Mouse (Mus musculus) embryonic facial prominence, embryonic 12.5 days (tissue): Measurements from ENCODE around the gene Ncam1. TPM values are rescaled to one million over a fixed set of nuclear protein-coding genes. Genes with fewer than 3 reads are reported as not detected.

Experiments
- ATAC-seq: fragments of 200-750 bp; cut with Nextera tagmentation; 2 replicates; pipeline ENCODE4 v1.8.0; 2017; ENCODE audit not compliant: insufficient number of reproducible peaks, insufficient read depth, low FRiP score, low TSS enrichment
- H3K27ac ChIP-seq: fragments of 300-500 bp; sonication (generic); 2 replicates; pipeline ENCODE4 v1.5.1; 2016; ENCODE audit warnings: mild to moderate bottlenecking
- H3K27me3 ChIP-seq: fragments of 300-500 bp; sonication (generic); 2 replicates; pipeline ENCODE4 v1.6.1; 2016; ENCODE audit warnings: mild to moderate bottlenecking, moderate library complexity
- H3K36me3 ChIP-seq: fragments of 300-500 bp; sonication (generic); 2 replicates; pipeline ENCODE4 v1.6.1; 2016; ENCODE audit warnings: mild to moderate bottlenecking
- H3K4me1 ChIP-seq: fragments of 300-500 bp; sonication (generic); 2 replicates; pipeline ENCODE4 v1.6.1; 2016
- H3K4me2 ChIP-seq: fragments of 300-500 bp; sonication (generic); replicated peaks from 2 replicates; pipeline ENCODE4 v1.6.1; 2016; ENCODE audit warnings: mild to moderate bottlenecking, moderate library complexity
- H3K4me3 ChIP-seq: fragments of 300-500 bp; sonication (generic); 2 replicates; pipeline ENCODE4 v1.5.1; 2016; ENCODE audit warnings: mild to moderate bottlenecking
- H3K9ac ChIP-seq: fragments of 300-500 bp; sonication (generic); 2 replicates; pipeline ENCODE4 v1.6.1; 2016; ENCODE audit warnings: mild to moderate bottlenecking, moderate library complexity
- H3K9me3 ChIP-seq: fragments of 300-500 bp; sonication (generic); 2 replicates; pipeline ENCODE4 v1.6.1; 2016; ENCODE audit warnings: mild to moderate bottlenecking, moderate library complexity
- WGBS: fragments of 180-500 bp; shearing (Covaris S2); methylation state at CpG from one replicate; pipeline ENCODE4 v1.1.7; 2016; 5-methylcytosine and 5-hydroxymethylcytosine counted together
- polyA plus RNA-seq: library from polyadenylated mRNA; unstranded; fragments of >200 nt; fragmentation: Nextera tagmentation; extraction: Ambion mirVana; gene quantifications from 2 replicates; pipeline ENCODE4 v1.2.1, GENCODE M21; 2016

Ncam1 gene
- 85.4 and 93.3 TPM in 2 replicates for polyA plus RNA-seq

GRCm38 (mm10) chr9:49798806-49799205, at the start of gene Ncam1:
Gene Ncam1 (minus strand): TSS chr9:49798925.
- H3K27ac ChIP-seq: peak within 1 kb of the TSS; percentile 72
- H3K27me3 ChIP-seq: 0 out of 2 replicates have a peak, but pooled peaks cover 6% of the 10 kb centered on the region
- 0% methylated on average over 23 of the region's 23 CpGs for WGBS
- H3K4me2 ChIP-seq: peak within 1 kb of the TSS; percentile 94
- no peaks in the 10 kb centered on the region for H3K9me3 ChIP-seq
- no peaks in the 10 kb centered on the region for H3K36me3 ChIP-seq
- H3K4me1 ChIP-seq: peaks cover 3% of the 10 kb centered on the region; the same call in 1 of the 2 replicates
- peak within 1 kb of the TSS; percentile 67 for H3K9ac ChIP-seq
- ATAC-seq: peak; percentile 72
- peak within 1 kb of the TSS; percentile 67 for H3K4me3 ChIP-seq

GRCm38 (mm10) chr9:49834013-49834412, 35.3 kb upstream of the Ncam1 start:
- no peak overlapping the region for H3K9ac ChIP-seq
- H3K27ac ChIP-seq: no peak overlapping the region
- H3K4me2 ChIP-seq: no peak overlapping the region
- no peak for ATAC-seq
- H3K27me3 ChIP-seq: no peaks in the 10 kb centered on the region
- H3K36me3 ChIP-seq: no peaks in the 10 kb centered on the region
- H3K4me1 ChIP-seq: 0 out of 2 replicates have a peak, but pooled peaks cover 2% of the 10 kb centered on the region
- WGBS: 85% methylated on average over 1 of the region's 1 CpGs
- no peak overlapping the region for H3K4me3 ChIP-seq
- H3K9me3 ChIP-seq: no peaks in the 10 kb centered on the region

- Histone ChIP-seq H3K27me3 (no peaks in the 10 kb centered on the region), H3K4me2 (no peak overlapping the region), H3K4me1 (0 out of 2 replicates have a peak, but pooled peaks cover 2% of the 10 kb centered on the region), H3K36me3 (no peaks in the 10 kb centered on the region), H3K4me3 (no peak overlapping the region), H3K9ac (no peak overlapping the region), H3K27ac (no peak overlapping the region), H3K9me3 (no peaks in the 10 kb centered on the region)
- ATAC-seq: no peak
- 92% methylated on average over 8 of the region's 8 CpGs for WGBS
Measured at GRCm38 (mm10) chr9:49827671-49828070, 28.9 kb upstream of the Ncam1 start.

GRCm38 (mm10) chr9:49816115-49816650, 17.5 kb upstream of the Ncam1 start:
- H3K4me2 ChIP-seq: no peak overlapping the region
- H3K27ac ChIP-seq: peak overlapping the region; percentile 57; the same call in 1 of the 2 replicates
- no peak overlapping the region for H3K9ac ChIP-seq
- H3K27me3 ChIP-seq: no peaks in the 10 kb centered on the region
- H3K9me3 ChIP-seq: no peaks in the 10 kb centered on the region
- H3K36me3 ChIP-seq: no peaks in the 10 kb centered on the region
- 52% methylated on average over 10 of the region's 10 CpGs for WGBS
- ATAC-seq: no peak
- H3K4me3 ChIP-seq: no peak overlapping the region
- peaks cover 11% of the 10 kb centered on the region for H3K4me1 ChIP-seq

GRCm38 (mm10) chr9:49814442-49814841, 15.7 kb upstream of the Ncam1 start:
- Histone ChIP-seq H3K9me3 (no peaks in the 10 kb centered on the region), H3K4me2 (no peak overlapping the region), H3K9ac (no peak overlapping the region), H3K4me1 (peaks cover 11% of the 10 kb centered on the region), H3K36me3 (no peaks in the 10 kb centered on the region), H3K4me3 (no peak overlapping the region), H3K27ac (no peak overlapping the region), H3K27me3 (no peaks in the 10 kb centered on the region)
- no peak for ATAC-seq
- 92% methylated on average over 2 of the region's 2 CpGs for WGBS

- H3K36me3 ChIP-seq: no peaks in the 10 kb centered on the region
- H3K9ac ChIP-seq: no peak overlapping the region
- ATAC-seq: no peak
- no peak overlapping the region for H3K4me3 ChIP-seq
- WGBS: 47% methylated on average over 3 of the region's 3 CpGs
- H3K27me3 ChIP-seq: 0 out of 2 replicates have a peak, but pooled peaks cover 2% of the 10 kb centered on the region
- H3K4me1 ChIP-seq: no peaks in the 10 kb centered on the region
- H3K4me2 ChIP-seq: no peak overlapping the region
- no peaks in the 10 kb centered on the region for H3K9me3 ChIP-seq
- H3K27ac ChIP-seq: no peak overlapping the region
Measured at GRCm38 (mm10) chr9:49803222-49803621, 4.5 kb upstream of the Ncam1 start.

GRCm38 (mm10) chr9:49797821-49798571, 729 bp downstream of the Ncam1 start:
- Histone ChIP-seq H3K4me3 (peak overlapping the region; percentile 67), H3K4me2 (peak overlapping the region; percentile 94), H3K4me1 (peaks cover 3% of the 10 kb centered on the region; the same call in 1 of the 2 replicates), H3K27ac (peak overlapping the region; percentile 72), H3K9me3 (no peaks in the 10 kb centered on the region), H3K27me3 (0 out of 2 replicates have a peak, but pooled peaks cover 6% of the 10 kb centered on the region), H3K36me3 (no peaks in the 10 kb centered on the region), H3K9ac (peak overlapping the region; percentile 67)
- peak; percentile 47 for ATAC-seq
- WGBS: under 1% methylated on average over 58 of the region's 58 CpGs

GRCm38 (mm10) chr9:49797508-49797820, 1.3 kb downstream of the Ncam1 start:
- no peaks in the 10 kb centered on the region for H3K9me3 ChIP-seq
- ATAC-seq: peak; percentile 8; the same call in 1 of the 2 replicates
- peak overlapping the region; percentile 67 for H3K9ac ChIP-seq
- H3K4me2 ChIP-seq: peak overlapping the region; percentile 94
- WGBS: 0% methylated on average over 14 of the region's 15 CpGs
- peak overlapping the region; percentile 72 for H3K27ac ChIP-seq
- peaks cover 3% of the 10 kb centered on the region; the same call in 1 of the 2 replicates for H3K4me1 ChIP-seq
- H3K36me3 ChIP-seq: no peaks in the 10 kb centered on the region
- 0 out of 2 replicates have a peak, but pooled peaks cover 6% of the 10 kb centered on the region for H3K27me3 ChIP-seq
- peak overlapping the region; percentile 67 for H3K4me3 ChIP-seq

- peak overlapping the region; percentile 67 for H3K9ac ChIP-seq
- ATAC-seq: peak; percentile 68
- no peaks in the 10 kb centered on the region for H3K36me3 ChIP-seq
- peaks cover 3% of the 10 kb centered on the region; the same call in 1 of the 2 replicates for H3K4me1 ChIP-seq
- H3K4me2 ChIP-seq: peak overlapping the region; percentile 94
- peak overlapping the region; percentile 67 for H3K4me3 ChIP-seq
- no peaks in the 10 kb centered on the region for H3K9me3 ChIP-seq
- H3K27ac ChIP-seq: peak overlapping the region; percentile 72
- H3K27me3 ChIP-seq: 0 out of 2 replicates have a peak, but pooled peaks cover 6% of the 10 kb centered on the region
- WGBS: under 1% methylated on average over 52 of the region's 52 CpGs
Measured at GRCm38 (mm10) chr9:49796618-49797507, 1.9 kb downstream of the Ncam1 start.

GRCm38 (mm10) chr9:49795881-49796280, 2.8 kb downstream of the Ncam1 start:
- WGBS: 68% methylated on average over 5 of the region's 5 CpGs
- 0 out of 2 replicates have a peak, but pooled peaks cover 6% of the 10 kb centered on the region for H3K27me3 ChIP-seq
- H3K4me2 ChIP-seq: no peak overlapping the region

GRCm38 (mm10) chr9:49793987-49794550, 4.7 kb downstream of the Ncam1 start:
- H3K27ac ChIP-seq: no peak overlapping the region
- no peak overlapping the region for H3K4me2 ChIP-seq
- no peaks in the 10 kb centered on the region for H3K36me3 ChIP-seq
- ATAC-seq: no peak
- WGBS: 78% methylated on average over 6 of the region's 6 CpGs
- no peaks in the 10 kb centered on the region for H3K9me3 ChIP-seq
- H3K9ac ChIP-seq: no peak overlapping the region
- H3K27me3 ChIP-seq: 0 out of 2 replicates have a peak, but pooled peaks cover 4% of the 10 kb centered on the region
- H3K4me3 ChIP-seq: no peak overlapping the region
- H3K4me1 ChIP-seq: peaks cover 3% of the 10 kb centered on the region; the same call in 1 of the 2 replicates

More at GRCm38 (mm10) chr9:49795881-49796280, 2.8 kb downstream of the Ncam1 start:
- Histone ChIP-seq H3K36me3 (no peaks in the 10 kb centered on the region), H3K9me3 (no peaks in the 10 kb centered on the region), H3K9ac (no peak overlapping the region), H3K4me1 (peaks cover 3% of the 10 kb centered on the region; the same call in 1 of the 2 replicates), H3K27ac (no peak overlapping the region), H3K4me3 (no peak overlapping the region)
- no peak for ATAC-seq
